Mouse (Mus musculus) kidney, postnatal 36 days (tissue): ENCODE results near the gene Arhgap9.

Experiments used
- DNase-seq, 2 experiments: peaks; one replicate each; pipeline ENCODE4 v3.0.0; 2021 to 2022; ENCODE audit warnings: mixed read lengths in 2 of 2

Gene Arhgap9

GRCm38 (mm10) chr10:127321621-127322020 is at the start of gene Arhgap9:
TSS of gene Arhgap9 (plus strand) at chr10:127321964.
- DNase-seq = no peak

DNA sequence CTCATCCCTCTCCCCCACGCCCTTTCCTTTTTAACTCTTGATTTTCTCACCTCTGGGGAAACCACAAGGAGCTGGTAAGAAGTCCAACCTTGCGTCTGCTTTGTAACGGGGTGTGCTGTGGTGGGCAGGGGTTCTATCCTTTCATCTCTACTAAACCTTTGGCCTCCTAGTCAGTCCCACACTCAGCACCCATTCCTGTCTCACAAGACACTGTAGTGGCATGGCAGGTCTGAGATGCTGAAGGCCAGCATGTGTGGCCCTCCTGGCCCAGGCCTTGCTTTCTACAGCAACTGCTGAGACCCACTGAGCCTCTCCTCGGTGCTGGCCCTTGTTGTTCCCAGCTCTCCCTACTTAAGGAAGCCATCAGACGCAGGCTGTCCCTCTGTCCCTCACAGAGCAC is 49.4 kb upstream of the Arhgap9 start:
- no peak for DNase-seq

DNA sequence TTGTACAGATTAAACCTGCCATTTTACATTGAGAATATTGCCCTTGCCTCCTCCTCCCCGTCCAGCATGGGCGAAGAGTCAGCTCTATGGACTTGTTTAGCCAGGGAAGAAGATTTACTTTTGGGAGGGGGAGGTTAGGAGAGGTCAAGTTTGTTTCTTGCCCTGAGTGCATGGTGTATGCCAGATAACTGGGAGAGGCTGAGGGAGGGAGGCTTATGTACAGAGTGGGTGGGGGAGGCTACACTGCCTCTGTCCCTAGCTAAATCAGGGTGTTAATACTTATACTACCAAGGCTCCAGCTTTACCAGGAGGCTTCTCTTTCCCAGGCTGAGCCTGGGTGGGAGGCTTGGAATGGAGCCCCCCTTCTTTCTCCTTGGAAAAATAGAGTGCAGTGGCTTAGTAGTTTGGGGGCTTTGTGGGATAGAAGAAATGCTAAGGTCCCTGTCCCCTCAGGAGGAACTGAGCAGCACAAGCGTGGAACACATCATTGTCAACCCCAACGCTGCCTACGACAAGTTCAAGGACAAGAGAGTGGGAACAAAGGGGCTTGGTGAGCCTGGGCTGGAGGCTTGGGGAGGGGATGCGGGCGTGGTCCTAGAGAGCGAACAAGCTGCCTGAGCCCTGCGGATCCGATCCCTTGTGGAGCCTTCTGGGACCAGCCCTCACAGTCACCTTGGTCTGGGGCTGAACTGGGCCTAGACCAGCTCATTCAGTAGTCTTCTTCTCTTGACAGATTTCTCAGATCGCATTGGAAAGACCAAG is 47.3 kb upstream of the Arhgap9 start:
- DNase-seq = no peak

DNA sequence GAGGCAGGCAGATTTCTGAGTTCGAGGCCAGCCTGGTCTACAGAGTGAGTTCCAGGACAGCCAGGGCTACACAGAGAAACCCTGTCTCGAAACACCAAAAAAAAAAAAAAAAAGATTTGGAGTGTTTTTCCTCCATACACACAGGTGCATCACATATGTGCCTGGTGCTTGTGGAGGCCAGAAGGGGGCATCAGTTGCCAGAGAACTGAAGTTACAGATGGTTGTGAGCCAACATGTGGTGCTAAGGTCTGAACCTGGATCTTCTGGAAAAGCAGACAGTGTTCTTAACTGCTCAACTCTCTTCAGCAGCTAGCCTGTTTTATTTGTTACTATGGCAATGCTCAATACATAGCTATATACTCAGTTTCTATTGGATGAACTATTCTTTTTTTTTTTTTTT is 42.0 kb upstream of the Arhgap9 start:
- DNase-seq = no peak

DNA sequence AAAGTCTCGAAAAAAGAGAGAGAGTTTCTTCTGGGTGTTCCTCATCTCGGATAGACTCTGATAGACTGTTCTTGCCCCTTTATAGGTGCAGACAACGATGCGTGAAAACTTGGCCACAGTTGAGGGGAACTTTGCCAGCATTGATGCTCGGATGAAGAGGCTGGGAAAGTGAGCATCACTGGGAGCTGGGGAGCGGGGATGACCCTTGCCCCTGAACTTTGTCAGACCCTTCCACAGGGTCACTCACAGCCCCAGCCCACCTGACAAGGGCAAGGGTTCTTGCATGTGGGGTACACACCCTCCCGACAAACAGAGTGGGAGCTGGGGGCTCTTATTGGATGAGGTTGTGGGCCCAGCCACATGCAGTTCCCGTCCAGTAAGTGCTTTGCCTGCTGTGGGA is 40.4 kb upstream of the Arhgap9 start:
- peak; percentile 29 to 53 for DNase-seq

DNA sequence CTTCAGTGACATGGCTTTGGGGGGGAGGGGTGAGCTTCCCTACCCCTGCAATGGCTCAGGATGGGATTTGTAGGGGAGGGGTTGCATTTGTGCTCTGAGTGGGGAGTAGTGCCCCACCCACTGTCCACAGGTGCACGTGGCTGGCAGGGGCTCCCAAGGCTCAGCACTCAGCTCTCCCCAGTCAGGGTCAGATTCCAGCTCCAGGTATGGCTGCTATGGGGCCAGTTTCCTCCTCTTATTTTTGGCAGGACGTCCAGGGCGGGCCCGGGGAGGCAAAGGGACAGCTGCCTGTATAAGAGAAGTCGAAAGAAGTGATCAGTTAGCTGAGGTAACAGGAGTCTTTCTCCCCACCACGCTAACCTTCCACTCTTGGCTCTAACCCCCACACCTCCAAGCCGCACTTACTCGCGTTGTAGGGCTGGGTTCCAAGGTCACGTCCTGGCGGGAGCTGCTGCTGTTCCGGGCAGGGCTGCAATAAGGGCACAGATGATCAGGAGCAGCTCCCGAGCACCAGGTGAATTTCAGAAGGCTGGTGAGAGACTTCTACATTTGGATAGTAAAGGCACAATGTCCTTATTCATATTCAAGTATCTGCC is 39.0 kb upstream of the Arhgap9 start:
- DNase-seq = peak in 1 of 2 experiments; percentile 46

GRCm38 (mm10) chr10:127284105-127284622 is 37.6 kb upstream of the Arhgap9 start:
- no peak for DNase-seq

GRCm38 (mm10) chr10:127284724-127285500 is 36.9 kb upstream of the Arhgap9 start:
- DNase-seq = no peak

DNA sequence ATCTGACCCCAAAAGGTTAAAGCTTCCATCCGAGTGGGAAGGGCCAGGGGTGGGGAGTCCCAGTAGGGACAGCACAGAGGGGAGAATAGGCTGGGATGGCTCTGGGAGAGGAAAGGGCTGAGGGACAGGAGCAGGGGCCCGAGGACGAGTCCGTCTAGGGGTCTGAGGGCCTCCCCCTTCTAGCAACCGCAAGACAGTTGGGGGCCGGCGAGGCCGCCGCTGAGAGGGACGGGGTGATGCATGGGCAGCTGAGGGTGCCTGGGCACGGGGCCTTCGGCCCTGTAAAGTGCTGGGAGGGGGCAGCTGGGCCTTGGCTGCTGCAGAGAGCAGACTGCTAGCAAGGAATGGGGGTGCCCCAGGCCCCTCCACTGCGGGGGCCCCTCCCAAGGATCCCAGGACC is 36.1 kb upstream of the Arhgap9 start:
- no peak for DNase-seq

GRCm38 (mm10) chr10:127286194-127286593 is 35.6 kb upstream of the Arhgap9 start:
- DNase-seq = no peak

DNA sequence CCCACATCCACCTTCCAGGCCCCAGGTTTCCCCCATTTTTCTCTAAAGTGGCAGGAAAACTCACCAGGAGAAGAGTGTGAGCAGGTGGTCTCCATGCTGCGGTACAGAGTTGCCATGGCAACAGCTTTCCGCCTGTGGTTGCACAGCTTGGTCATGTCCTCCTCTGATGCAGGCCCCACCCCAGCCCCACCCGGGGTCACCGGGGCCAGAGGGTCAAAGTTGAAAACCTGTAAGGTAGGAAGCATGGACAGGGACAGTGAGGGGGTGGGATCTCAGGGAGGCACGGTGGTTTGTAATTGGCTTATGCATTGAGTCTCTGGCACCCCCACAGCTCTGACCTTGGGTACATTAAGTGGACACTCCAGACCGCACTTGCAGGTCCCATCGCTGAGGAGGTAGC is 35.0 kb upstream of the Arhgap9 start:
- DNase-seq = no peak

- no peak for DNase-seq
These were observed 34.4 kb upstream of the Arhgap9 start for GRCm38 (mm10) chr10:127287271-127287935.

- no peak for DNase-seq
These were observed 33.8 kb upstream of the Arhgap9 start for GRCm38 (mm10) chr10:127287936-127288293.

GRCm38 (mm10) chr10:127288328-127288799 is 33.4 kb upstream of the Arhgap9 start:
- peak; percentile 59 to 68 for DNase-seq

- DNase-seq = peak; percentile 94 to 95
These were observed 32.8 kb upstream of the Arhgap9 start, which contains the start of gene Mbd6 for GRCm38 (mm10) chr10:127288800-127289572. TSS of gene Mbd6 (minus strand) at chr10:127289018.

- peak; percentile 82 to 84 for DNase-seq
These were observed 32.1 kb upstream of the Arhgap9 start for GRCm38 (mm10) chr10:127289573-127290191.

- DNase-seq = peak; percentile 100
These were observed 31.3 kb upstream of the Arhgap9 start for GRCm38 (mm10) chr10:127290307-127290929.

- peak; percentile 60 to 76 for DNase-seq
These were observed 30.6 kb upstream of the Arhgap9 start for GRCm38 (mm10) chr10:127290930-127291880.

GRCm38 (mm10) chr10:127291881-127292638 is 29.7 kb upstream of the Arhgap9 start:
- no peak for DNase-seq
